Mouse (Mus musculus): Measurements from ENCODE around the gene Lin7b.

DNA sequence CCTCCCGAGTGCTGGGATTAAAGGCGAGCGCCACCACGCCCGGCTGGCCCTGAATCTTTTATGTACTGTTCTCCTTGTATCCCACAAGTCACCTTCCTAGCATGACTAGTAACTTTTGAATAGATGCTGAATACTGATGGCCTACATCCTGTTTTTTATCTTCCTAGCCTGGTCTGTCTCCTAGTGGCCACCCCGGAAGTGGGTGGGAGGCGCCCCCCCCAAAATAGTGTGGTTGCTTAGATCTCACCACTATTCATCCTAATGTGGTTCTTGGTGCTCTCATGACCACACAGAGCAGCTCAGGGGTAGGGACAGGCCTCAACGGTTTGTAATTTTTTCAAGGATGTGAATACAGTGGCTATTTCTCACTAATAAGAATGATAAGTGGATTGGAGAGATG is 4.2 kb upstream of the Lin7b start:
- no peak for TF ChIP-seq CTCF (IDR thresholded peaks at IDR 0.05; ENCODE audit: low read depth, low read length)
- no peak for TF ChIP-seq POLR2A (IDR thresholded peaks at IDR 0.05; ENCODE audit: borderline replicate concordance, low read depth, low read length)
